Comparison of ENCODE assay signal across 8 mouse cellular contexts in the genomic region with DNA sequence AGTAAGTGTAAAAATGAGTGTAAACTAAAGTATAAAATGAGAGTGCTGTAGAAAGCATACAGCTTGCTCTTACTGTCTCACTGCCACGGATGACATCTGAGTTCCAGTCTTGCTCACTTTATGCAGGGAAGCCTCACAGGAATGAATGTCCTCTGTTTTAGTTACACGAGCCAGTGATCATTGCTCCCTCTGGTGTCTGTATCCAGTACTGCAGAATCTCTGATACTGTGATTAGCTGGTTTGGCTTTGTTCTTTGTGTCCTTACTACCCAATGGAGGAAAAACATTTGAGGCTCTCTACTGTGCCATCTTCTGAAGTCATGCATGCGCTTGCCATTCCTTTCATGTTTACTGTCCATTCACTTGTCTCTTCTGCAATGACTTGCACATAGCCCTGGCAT.
DNase-seq lines count a peak whose midpoint lies in the region; ATAC-seq lines count a peak whose summit lies in the region.

No protein-coding gene starts in this region.

- peak; percentile 90 for ATAC-seq in megakaryocyte progenitor cell, adult 5-6 weeks (replicated peaks; ENCODE audit: poor library complexity)

- peak; percentile 71 for DNase-seq in gastrocnemius, adult 18-20 months (ENCODE audit: low spot score)
- no peak for DNase-seq in gastrocnemius, postnatal 25 days
- peak; percentile 77 for DNase-seq in adipocyte (ENCODE audit: low spot score)
- peak; percentile 80 for DNase-seq in embryo, embryonic 10 days (ENCODE audit: low spot score)
- DNase-seq in heart, postnatal 10 days, result peak; percentile 67 to 86
- DNase-seq in layer of hippocampus, adult 9-11 months, result peak; percentile 74
- DNase-seq in right cerebral cortex, postnatal 4 days, result peak; percentile 63

- intact Hi-C loops in heart, postnatal 10 days (cut with DNase I), result loop anchor here (10.0 kb wide), 1 partner anchor 678 kb away; no protein-coding TSS in a partner anchor
